Mouse (Mus musculus): ENCODE results near the gene Metap2.
"Not testable (repeated sequence)": the region's sequence is repeated elsewhere in the genome, so short reads cannot be mapped to it uniquely, and the experiment has no call there.

Gene Metap2

GRCm38 (mm10) chr10:93909811-93910446 lies 13.0 kb upstream of the Metap2 start:
- DNase-seq = no peak

GRCm38 (mm10) chr10:93909015-93909414 lies 12.1 kb upstream of the Metap2 start:
- no peak for DNase-seq

GRCm38 (mm10) chr10:93908540-93908939 lies 11.6 kb upstream of the Metap2 start:
- DNase-seq = no peak

GRCm38 (mm10) chr10:93907376-93907775 lies 10.5 kb upstream of the Metap2 start:
- DNase-seq = no peak

- no peak for DNase-seq
Observed at GRCm38 (mm10) chr10:93899907-93900306, 3.0 kb upstream of the Metap2 start.

- no peak for DNase-seq
Observed at GRCm38 (mm10) chr10:93899303-93899702, 2.4 kb upstream of the Metap2 start.

GRCm38 (mm10) chr10:93892551-93892950 lies 4.3 kb downstream of the Metap2 start:
- no peak for DNase-seq

- DNase-seq = no peak
Observed at GRCm38 (mm10) chr10:93891031-93891430, 5.9 kb downstream of the Metap2 start.

GRCm38 (mm10) chr10:93890565-93890964 lies 6.3 kb downstream of the Metap2 start:
- DNase-seq = no peak

- DNase-seq = no peak
Observed at GRCm38 (mm10) chr10:93889976-93890375, 6.9 kb downstream of the Metap2 start.

GRCm38 (mm10) chr10:93889579-93889950 lies 7.3 kb downstream of the Metap2 start:
- peak; percentile 72 to 82 for DNase-seq

GRCm38 (mm10) chr10:93888935-93889578 lies 7.8 kb downstream of the Metap2 start:
- no peak for DNase-seq

- DNase-seq = no peak
Observed at GRCm38 (mm10) chr10:93888590-93888934, 8.3 kb downstream of the Metap2 start.

- DNase-seq = no peak
Observed at GRCm38 (mm10) chr10:93885839-93886477, 10.9 kb downstream of the Metap2 start.

GRCm38 (mm10) chr10:93882738-93883364 lies 14.0 kb downstream of the Metap2 start:
- no peak for DNase-seq

- DNase-seq = no peak
Observed at GRCm38 (mm10) chr10:93881918-93882317, 15.0 kb downstream of the Metap2 start.

GRCm38 (mm10) chr10:93878732-93879131 lies 18.2 kb downstream of the Metap2 start:
- DNase-seq = no peak

GRCm38 (mm10) chr10:93876772-93877171 lies 20.1 kb downstream of the Metap2 start:
- no peak for DNase-seq

GRCm38 (mm10) chr10:93868886-93869285 lies 28.0 kb downstream of the Metap2 start:
- DNase-seq = no peak

- no peak for DNase-seq
Observed at GRCm38 (mm10) chr10:93868401-93868800, 28.5 kb downstream of the Metap2 start.

GRCm38 (mm10) chr10:93856095-93856494 lies 40.8 kb downstream of the Metap2 start:
- no peak for DNase-seq

GRCm38 (mm10) chr10:93855126-93855525 lies 41.8 kb downstream of the Metap2 start:
- DNase-seq = no peak

- DNase-seq = no peak
Observed at GRCm38 (mm10) chr10:93846706-93847105, 50.2 kb downstream of the Metap2 start.

GRCm38 (mm10) chr10:93835115-93835514 lies 61.8 kb downstream of the Metap2 start:
- not testable (repeated sequence) for DNase-seq

Data from spleen, adult 18-20 months (tissue).